Mouse (Mus musculus): ENCODE results near the gene Gucy2g. TPM values are rescaled to one million over a fixed set of nuclear protein-coding genes. Genes with fewer than 3 reads are reported as not detected.

Gene Gucy2g
- total RNA-seq, 1 experiment: 0.09 TPM

DNA sequence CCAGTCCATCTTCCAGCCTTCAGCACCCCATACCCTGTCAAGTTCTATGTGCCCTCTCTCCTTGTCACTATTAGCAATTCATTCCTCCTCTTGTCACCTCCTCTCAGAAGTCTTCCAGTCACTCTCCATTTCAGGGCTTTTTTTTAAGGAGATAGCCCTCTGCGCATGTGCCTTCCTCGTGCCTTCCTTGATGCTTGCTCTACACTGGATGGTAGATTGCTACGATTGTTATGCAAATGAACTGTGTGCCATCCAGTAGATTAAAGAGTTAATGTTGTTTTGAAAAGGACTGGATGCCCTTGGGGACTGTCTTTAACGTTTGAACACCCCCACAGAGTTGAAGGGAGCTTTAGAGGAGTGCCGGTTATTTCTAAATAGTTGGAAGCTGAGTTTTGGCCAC is 14.4 kb downstream of the Gucy2g start:
- in situ Hi-C loops (cut with MboI; ENCODE audit: low sequenced_read_pairs in 2 of 2, unreplicated experiment in 2 of 2): no loop called here
- H3K4me1 ChIP-seq (ENCODE audit: control insufficient read depth in 2 of 2, insufficient read depth in 2 of 2, low read length in 2 of 2, poor library complexity in 1 of 2): peaks cover 2 to 17% of the 10 kb centered on the region in 2 experiments; a peak in 2 of 4 replicates
- no peak overlapping the region for H3K4me3 ChIP-seq (ENCODE audit: insufficient read depth in 1 of 2, low read depth in 1 of 2, low read length in 2 of 2, poor library complexity in 1 of 2, severe bottlenecking in 1 of 2)
- TF ChIP-seq CHD2 (IDR thresholded peaks at IDR 0.05; ENCODE audit: low read depth, low read length): no peak
- TF ChIP-seq MAFK (IDR thresholded peaks at IDR 0.05; ENCODE audit: insufficient read depth, low read depth, low read length): no peak
- TF ChIP-seq HCFC1 (IDR thresholded peaks at IDR 0.05; ENCODE audit: borderline replicate concordance, insufficient read depth, low read length): no peak
- TF ChIP-seq ZNF384 (IDR thresholded peaks at IDR 0.05; ENCODE audit: low read depth, low read length): no peak
- TF ChIP-seq ZC3H11A (IDR thresholded peaks at IDR 0.05; ENCODE audit: borderline replicate concordance, low read depth, low read length): no peak
- no peak overlapping the region for H3K9ac ChIP-seq (ENCODE audit: insufficient read depth, low read depth, low read length, poor library complexity, severe bottlenecking)
- DNase-seq (ENCODE audit: low read depth, low spot score): no peak
- H3K9me3 ChIP-seq (ENCODE audit: control insufficient read depth, insufficient read depth, low read depth, low read length): no peaks in the 10 kb centered on the region
- H3K27ac ChIP-seq (ENCODE audit: insufficient read depth, low read depth, low read length, poor library complexity, severe bottlenecking): no peak overlapping the region
- H3K36me3 ChIP-seq (ENCODE audit: control insufficient read depth, insufficient read depth, low read length, poor library complexity, severe bottlenecking): no peaks in the 10 kb centered on the region

DNA sequence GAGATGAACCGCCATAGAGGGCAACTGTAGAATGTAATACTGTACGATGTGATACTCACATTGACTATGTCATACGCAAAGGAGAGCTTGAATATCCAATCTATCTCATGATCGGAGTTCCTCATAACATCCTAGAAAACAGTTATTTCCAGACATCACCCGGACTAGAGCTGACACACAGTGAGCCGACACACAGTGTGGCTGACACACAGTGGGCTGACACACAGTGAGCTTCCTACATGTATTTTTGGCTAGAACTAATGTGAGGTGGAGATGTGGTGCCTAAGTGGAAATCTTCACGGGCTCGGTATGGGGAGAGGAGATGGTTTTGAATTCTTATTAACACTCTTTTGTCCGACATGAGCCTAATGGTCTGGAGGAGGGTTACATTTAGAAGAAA is 18.8 kb downstream of the Gucy2g start:
- H3K27ac ChIP-seq (ENCODE audit: insufficient read depth, low read depth, low read length, poor library complexity, severe bottlenecking): no peak overlapping the region
- no peak overlapping the region for H3K9ac ChIP-seq (ENCODE audit: insufficient read depth, low read depth, low read length, poor library complexity, severe bottlenecking)
- no peaks in the 10 kb centered on the region for H3K36me3 ChIP-seq (ENCODE audit: control insufficient read depth, insufficient read depth, low read length, poor library complexity, severe bottlenecking)
- in situ Hi-C loops (cut with MboI; ENCODE audit: low sequenced_read_pairs in 2 of 2, unreplicated experiment in 2 of 2): no loop called here
- H3K4me1 ChIP-seq (ENCODE audit: control insufficient read depth in 2 of 2, insufficient read depth in 2 of 2, low read length in 2 of 2, poor library complexity in 1 of 2): peaks cover 2 to 26% of the 10 kb centered on the region in 2 experiments; a peak in 2 of 4 replicates
- no peaks in the 10 kb centered on the region for H3K9me3 ChIP-seq (ENCODE audit: control insufficient read depth, insufficient read depth, low read depth, low read length)
- TF ChIP-seq ZC3H11A (IDR thresholded peaks at IDR 0.05; ENCODE audit: borderline replicate concordance, low read depth, low read length): no peak
- no peak for TF ChIP-seq CHD2 (IDR thresholded peaks at IDR 0.05; ENCODE audit: low read depth, low read length)
- no peak for TF ChIP-seq ZNF384 (IDR thresholded peaks at IDR 0.05; ENCODE audit: low read depth, low read length)
- no peak for TF ChIP-seq MAFK (IDR thresholded peaks at IDR 0.05; ENCODE audit: insufficient read depth, low read depth, low read length)
- no peak for TF ChIP-seq HCFC1 (IDR thresholded peaks at IDR 0.05; ENCODE audit: borderline replicate concordance, insufficient read depth, low read length)
- H3K4me3 ChIP-seq (ENCODE audit: insufficient read depth in 1 of 2, low read depth in 1 of 2, low read length in 2 of 2, poor library complexity in 1 of 2, severe bottlenecking in 1 of 2): no peak overlapping the region
- DNase-seq (ENCODE audit: low read depth, low spot score): no peak

DNA sequence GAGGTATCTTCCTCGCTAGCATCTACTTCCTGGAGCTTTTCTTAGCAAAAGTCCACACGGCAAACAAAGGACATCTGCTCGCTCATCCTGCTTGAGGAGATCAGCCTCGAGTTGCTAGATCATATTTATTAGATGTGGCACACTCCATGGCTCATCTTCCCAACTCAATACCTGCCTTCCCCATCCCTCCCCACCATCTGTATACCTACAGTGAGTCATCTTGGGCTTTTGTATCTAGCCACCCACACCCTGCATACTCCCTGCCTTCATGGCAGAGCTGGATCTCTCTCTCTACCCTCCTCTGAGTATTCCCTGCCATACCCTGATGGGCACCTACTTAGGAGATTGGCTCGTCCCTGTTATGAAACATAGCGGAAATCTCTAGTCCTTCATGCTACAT is 19.8 kb downstream of the Gucy2g start:
- Histone ChIP-seq H3K4me3 (ENCODE audit: insufficient read depth in 1 of 2, low read depth in 1 of 2, low read length in 2 of 2, poor library complexity in 1 of 2, severe bottlenecking in 1 of 2) (no peak overlapping the region), H3K36me3 (ENCODE audit: control insufficient read depth, insufficient read depth, low read length, poor library complexity, severe bottlenecking) (no peaks in the 10 kb centered on the region), H3K9me3 (ENCODE audit: control insufficient read depth, insufficient read depth, low read depth, low read length) (no peaks in the 10 kb centered on the region), H3K9ac (ENCODE audit: insufficient read depth, low read depth, low read length, poor library complexity, severe bottlenecking) (no peak overlapping the region), H3K4me1 (ENCODE audit: control insufficient read depth in 2 of 2, insufficient read depth in 2 of 2, low read length in 2 of 2, poor library complexity in 1 of 2) (peaks cover under 1 to 23% of the 10 kb centered on the region in 2 experiments; a peak in 2 of 4 replicates), H3K27ac (ENCODE audit: insufficient read depth, low read depth, low read length, poor library complexity, severe bottlenecking) (0 out of 2 replicates have a peak overlapping the region, but pooled peaks have one; percentile 3)
- DNase-seq (ENCODE audit: low read depth, low spot score): no peak
- in situ Hi-C loops (cut with MboI; ENCODE audit: low sequenced_read_pairs in 2 of 2, unreplicated experiment in 2 of 2): no loop called here
- TF ChIP-seq ZC3H11A (IDR thresholded peaks at IDR 0.05; ENCODE audit: borderline replicate concordance, low read depth, low read length) (no peak), MAFK (IDR thresholded peaks at IDR 0.05; ENCODE audit: insufficient read depth, low read depth, low read length) (no peak), ZNF384 (IDR thresholded peaks at IDR 0.05; ENCODE audit: low read depth, low read length) (no peak), HCFC1 (IDR thresholded peaks at IDR 0.05; ENCODE audit: borderline replicate concordance, insufficient read depth, low read length) (no peak), CHD2 (IDR thresholded peaks at IDR 0.05; ENCODE audit: low read depth, low read length) (no peak)

DNA sequence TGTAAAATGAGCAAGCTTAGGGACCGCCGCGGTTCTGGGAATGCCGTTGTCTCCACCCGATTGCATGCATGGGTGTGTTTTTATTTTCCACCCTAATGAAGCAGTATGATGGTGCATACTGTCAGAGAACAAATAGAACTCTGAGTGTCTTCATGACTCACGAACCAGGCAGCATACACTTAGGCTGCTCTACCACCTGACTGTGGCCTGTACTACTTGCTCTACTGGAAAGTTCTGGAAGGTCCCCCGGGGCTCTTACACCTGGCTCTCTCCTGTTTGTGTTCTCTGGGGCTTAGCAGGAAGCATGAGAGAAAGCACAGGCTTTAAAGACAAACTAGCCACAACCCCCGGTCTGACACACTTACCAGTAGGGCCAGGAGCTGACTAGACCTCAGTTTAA is 21.7 kb downstream of the Gucy2g start:
- in situ Hi-C loops (cut with MboI; ENCODE audit: low sequenced_read_pairs in 2 of 2, unreplicated experiment in 2 of 2): no loop called here
- H3K36me3 ChIP-seq (ENCODE audit: control insufficient read depth, insufficient read depth, low read length, poor library complexity, severe bottlenecking): no peaks in the 10 kb centered on the region
- no peak for TF ChIP-seq MAFK (IDR thresholded peaks at IDR 0.05; ENCODE audit: insufficient read depth, low read depth, low read length)
- TF ChIP-seq ZNF384 (IDR thresholded peaks at IDR 0.05; ENCODE audit: low read depth, low read length): no peak
- TF ChIP-seq HCFC1 (IDR thresholded peaks at IDR 0.05; ENCODE audit: borderline replicate concordance, insufficient read depth, low read length): no peak
- TF ChIP-seq CHD2 (IDR thresholded peaks at IDR 0.05; ENCODE audit: low read depth, low read length): no peak
- no peak for TF ChIP-seq ZC3H11A (IDR thresholded peaks at IDR 0.05; ENCODE audit: borderline replicate concordance, low read depth, low read length)
- no peaks in the 10 kb centered on the region for H3K9me3 ChIP-seq (ENCODE audit: control insufficient read depth, insufficient read depth, low read depth, low read length)
- H3K4me3 ChIP-seq (ENCODE audit: insufficient read depth in 1 of 2, low read depth in 1 of 2, low read length in 2 of 2, poor library complexity in 1 of 2, severe bottlenecking in 1 of 2): no peak overlapping the region
- H3K4me1 ChIP-seq (ENCODE audit: control insufficient read depth in 2 of 2, insufficient read depth in 2 of 2, low read length in 2 of 2, poor library complexity in 1 of 2): peaks cover 0 to 12% of the 10 kb centered on the region in 2 experiments; a peak in 2 of 4 replicates
- no peak overlapping the region for H3K27ac ChIP-seq (ENCODE audit: insufficient read depth, low read depth, low read length, poor library complexity, severe bottlenecking)
- DNase-seq (ENCODE audit: low read depth, low spot score): no peak
- H3K9ac ChIP-seq (ENCODE audit: insufficient read depth, low read depth, low read length, poor library complexity, severe bottlenecking): no peak overlapping the region
